Mouse (Mus musculus): ENCODE measurements around the gene Gm14403.
"Not testable (repeated sequence)": the region's sequence is repeated elsewhere in the genome, so short reads cannot be mapped to it uniquely, and the experiment has no call there.

Gene Gm14403

DNA sequence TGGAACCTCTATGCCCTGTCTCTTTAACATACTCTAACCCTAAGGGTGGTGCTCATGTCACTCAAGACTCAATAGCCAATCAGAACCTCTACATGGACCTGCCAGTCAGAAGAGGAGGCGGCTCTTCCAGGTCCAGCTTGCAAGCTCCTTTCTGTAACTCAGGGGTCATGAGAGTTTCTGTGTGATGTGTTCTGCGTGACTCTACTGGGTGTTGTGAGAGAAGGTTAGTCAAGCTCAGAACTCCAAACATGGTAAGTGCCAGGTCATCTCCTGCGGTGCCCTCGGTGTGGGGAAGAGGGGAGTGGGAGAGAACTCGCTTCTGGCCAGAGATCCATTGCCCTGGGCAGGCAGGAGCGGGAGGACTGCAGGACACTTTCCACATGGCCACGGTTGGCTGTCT lies at the start of gene Gm14403:
Gene Gm14403, plus strand, starts transcription at position 149 of the 400 bp plus-strand sequence.
- CTCF ChIA-PET, result not testable (repeated sequence)
- POLR2A ChIA-PET, result interaction anchor here in 2 of 4 experiments (1.0 to 1.1 kb wide), 2 partner anchors 14 to 424 kb away, joined by 3 read pairs; partner anchors contain the start of gene Gm14401 (in 1 of the 2)

GRCm38 (mm10) chr2:177464676-177465075 lies 33.3 kb upstream of the Gm14403 start, which contains the start of gene Zfp970:
Gene Zfp970 (plus strand): TSS chr2:177464733.
- CTCF ChIA-PET, result not testable (repeated sequence)
- POLR2A ChIA-PET, result interaction anchor here in 1 of 4 experiments (1.2 kb wide), 1 partner anchor 13 kb away, joined by 3 read pairs; no protein-coding TSS in a partner anchor

DNA sequence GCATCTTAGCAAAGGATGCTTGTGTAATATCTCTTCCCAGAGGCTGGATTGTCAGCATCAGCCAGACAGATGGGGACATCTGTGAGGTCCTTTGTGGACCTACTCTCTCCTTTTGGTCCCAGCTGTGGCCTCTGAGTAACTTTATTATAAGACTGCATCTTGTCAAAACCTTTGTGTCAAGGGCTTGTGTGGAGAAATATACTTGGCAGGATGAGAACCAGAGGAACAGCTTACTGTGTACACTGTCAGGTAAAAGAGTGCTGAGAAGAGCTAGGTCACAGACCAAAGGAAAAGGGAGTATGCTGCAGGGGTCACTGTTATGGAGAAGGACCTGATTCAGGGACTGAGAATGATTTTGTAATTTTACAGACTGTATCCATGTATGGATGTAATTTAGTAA lies 29.8 kb upstream of the Gm14403 start:
- POLR2A ChIA-PET, CTCF ChIA-PET: not testable (repeated sequence)

GRCm38 (mm10) chr2:177472261-177472660 lies 25.8 kb upstream of the Gm14403 start:
- POLR2A ChIA-PET, result not testable (repeated sequence)

DNA sequence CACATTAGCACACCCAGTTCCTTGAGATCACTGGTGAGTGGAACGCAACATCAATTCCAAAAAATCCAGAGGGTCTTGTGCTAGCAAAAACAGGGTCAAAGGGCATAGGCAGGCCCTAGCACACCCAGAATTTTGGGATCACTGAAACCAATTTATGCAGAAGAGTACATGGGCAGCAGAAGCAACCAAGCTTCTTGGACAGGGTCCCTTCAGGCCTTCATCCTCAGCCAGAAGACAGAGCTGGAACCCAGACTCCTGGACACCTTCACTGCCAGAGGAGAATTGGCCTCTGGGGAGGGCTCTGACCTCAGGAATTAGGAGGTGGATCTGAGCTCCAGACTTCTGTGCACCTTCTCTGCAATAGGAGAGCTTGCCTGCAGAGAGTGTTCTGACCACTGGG lies 16.0 kb upstream of the Gm14403 start:
- POLR2A ChIA-PET, CTCF ChIA-PET: not testable (repeated sequence)

More at GRCm38 (mm10) chr2:177472261-177472660, 25.8 kb upstream of the Gm14403 start:
- CTCF ChIA-PET, result not testable (repeated sequence)

DNA sequence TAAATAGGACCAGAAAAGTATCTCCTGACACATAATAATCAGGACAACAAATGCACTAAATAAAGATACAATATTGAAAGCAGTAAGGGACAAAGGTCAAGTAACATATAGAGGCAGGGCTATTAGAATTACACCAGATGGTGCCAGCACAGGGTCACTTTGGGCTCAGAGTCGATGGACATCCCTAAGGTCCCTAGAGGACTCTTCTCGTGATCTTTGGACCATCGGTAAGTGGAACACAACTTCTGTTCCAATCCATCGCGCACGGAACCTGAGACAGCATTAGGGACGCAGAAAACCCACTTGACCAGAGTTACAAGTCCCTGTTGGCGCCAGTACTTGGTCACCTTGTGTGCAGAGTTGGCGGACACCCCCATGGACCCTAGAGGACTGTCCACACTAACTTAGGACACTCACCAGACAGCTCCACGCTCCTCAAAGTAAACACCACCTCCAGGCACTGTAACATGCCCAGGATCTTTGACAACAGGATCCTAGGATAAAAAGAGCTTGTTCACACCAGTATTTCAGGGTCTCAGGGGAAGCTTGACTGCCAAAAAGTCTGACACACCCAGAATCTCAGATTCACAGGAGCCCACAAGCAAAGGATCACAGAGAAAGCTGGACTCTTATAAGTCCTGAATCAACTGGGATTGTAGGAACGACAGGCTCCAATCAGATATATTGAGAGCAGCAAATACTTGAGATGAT lies 14.6 kb upstream of the Gm14403 start:
- CTCF ChIA-PET, result not testable (repeated sequence)
- POLR2A ChIA-PET, result interaction anchor here in 1 of 4 experiments (0.6 to 0.8 kb wide), 2 partner anchors 15 to 36 kb away, joined by 3 to 5 read pairs; no protein-coding TSS in a partner anchor

- POLR2A ChIA-PET, result interaction anchor here in 1 of 4 experiments (1.1 kb wide), 1 partner anchor 15 kb away, joined by 3 read pairs; no protein-coding TSS in a partner anchor
- CTCF ChIA-PET, result not testable (repeated sequence)
Observed at GRCm38 (mm10) chr2:177499182-177499581, 1.2 kb downstream of the Gm14403 start.

DNA sequence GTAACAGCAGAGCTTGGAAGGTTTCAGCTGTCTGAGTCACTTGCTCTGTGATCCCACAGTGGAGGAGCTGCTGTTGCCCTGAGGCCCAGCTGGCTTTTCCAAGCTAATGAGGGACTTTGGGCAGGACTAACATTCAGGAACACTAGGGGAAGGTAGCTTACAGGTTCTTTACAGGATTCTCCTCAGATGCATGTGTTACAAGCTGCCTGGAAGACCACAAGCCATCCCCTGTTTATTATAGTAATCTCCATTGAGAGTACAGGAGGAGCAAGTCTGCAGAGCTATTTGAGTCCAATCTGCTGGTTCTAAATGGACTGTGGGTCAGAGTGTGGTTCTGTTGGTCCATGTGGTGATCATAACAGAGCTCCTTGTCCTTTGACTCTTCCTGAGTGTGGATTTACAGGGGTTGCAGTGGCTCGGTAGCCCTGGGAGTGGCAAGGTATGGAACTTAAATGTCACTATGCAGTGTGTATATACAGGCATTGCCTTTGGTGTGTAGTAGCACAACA lies 7.2 kb downstream of the Gm14403 start:
- POLR2A ChIA-PET, result interaction anchor here in 1 of 4 experiments (0.7 kb wide), 1 partner anchor 15 kb away, joined by 3 read pairs; no protein-coding TSS in a partner anchor
- CTCF ChIA-PET, result not testable (repeated sequence)

- CTCF ChIA-PET, result not testable (repeated sequence)
- POLR2A ChIA-PET, result interaction anchor here in 1 of 4 experiments (1.1 kb wide), 1 partner anchor 11 kb away, joined by 3 read pairs; no protein-coding TSS in a partner anchor
Observed at GRCm38 (mm10) chr2:177511381-177511780, 13.4 kb downstream of the Gm14403 start.

- POLR2A ChIA-PET, result interaction anchor here in 1 of 4 experiments (1.1 kb wide), 1 partner anchor 11 kb away, joined by 3 read pairs; no protein-coding TSS in a partner anchor
- CTCF ChIA-PET, result not testable (repeated sequence)
Observed at GRCm38 (mm10) chr2:177511972-177512371, 14.0 kb downstream of the Gm14403 start.

GRCm38 (mm10) chr2:177513991-177514479 lies 16.0 kb downstream of the Gm14403 start:
- POLR2A ChIA-PET, result interaction anchor here in 1 of 4 experiments (0.9 kb wide), 1 partner anchor 440 kb away, joined by 3 read pairs; the partner anchor contains the start of gene Gm14401
- CTCF ChIA-PET, result not testable (repeated sequence)

- POLR2A ChIA-PET, CTCF ChIA-PET: not testable (repeated sequence)
Observed at GRCm38 (mm10) chr2:177517746-177518145, 19.7 kb downstream of the Gm14403 start.

DNA sequence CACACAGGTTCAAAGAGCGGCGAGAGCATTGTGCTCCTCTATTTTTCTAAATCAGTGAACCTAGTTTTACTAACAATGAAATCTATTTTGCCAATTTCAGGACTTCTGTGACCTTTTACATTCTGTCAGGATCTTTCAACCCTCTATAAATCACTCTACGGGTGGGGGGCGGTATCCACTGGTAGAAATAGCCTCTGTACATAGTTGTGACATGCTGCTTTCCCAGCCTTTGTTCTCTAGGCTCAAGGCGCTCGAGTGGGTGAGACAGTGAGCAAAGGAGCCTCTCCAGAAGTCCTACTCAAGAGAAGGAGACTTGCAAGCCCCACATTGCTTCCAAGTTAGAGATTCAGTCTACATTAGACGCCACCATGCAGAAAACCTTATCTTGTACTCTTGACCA lies 20.3 kb downstream of the Gm14403 start:
- CTCF ChIA-PET, result not testable (repeated sequence)

DNA sequence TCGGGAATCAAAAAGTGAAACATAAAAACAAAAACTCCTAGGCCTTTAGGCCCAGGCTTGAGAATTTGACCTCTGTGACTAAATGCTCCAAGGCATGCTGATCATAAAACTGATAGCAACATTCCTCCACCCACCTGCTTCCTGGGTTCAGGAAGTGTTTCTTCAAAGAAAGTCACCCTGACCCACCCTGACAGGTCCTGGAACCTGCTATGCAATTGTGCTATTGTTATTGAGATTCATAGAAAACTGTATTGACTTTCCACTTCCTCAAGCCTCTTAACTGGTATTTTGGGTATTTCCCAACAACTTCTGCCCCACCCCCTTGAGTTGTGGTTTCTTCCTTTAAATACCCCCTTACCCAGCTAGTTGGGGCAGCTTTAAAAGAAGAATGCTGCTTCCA lies 20.9 kb downstream of the Gm14403 start:
- CTCF ChIA-PET, result not testable (repeated sequence)
- POLR2A ChIA-PET, result interaction anchor here in 1 of 4 experiments (0.7 kb wide), 1 partner anchor 35 kb away, joined by 5 read pairs; no protein-coding TSS in a partner anchor

More for the DNA sequence above, 20.3 kb downstream of the Gm14403 start:
- POLR2A ChIA-PET, result not testable (repeated sequence)

- ChIA-PET CTCF (no interaction called here), POLR2A (interaction anchor here in 1 of 4 experiments (0.8 kb wide), 1 partner anchor 14 kb away, joined by 3 read pairs; no protein-coding TSS in a partner anchor)
Observed at GRCm38 (mm10) chr2:177520035-177520434, 22.0 kb downstream of the Gm14403 start.

DNA sequence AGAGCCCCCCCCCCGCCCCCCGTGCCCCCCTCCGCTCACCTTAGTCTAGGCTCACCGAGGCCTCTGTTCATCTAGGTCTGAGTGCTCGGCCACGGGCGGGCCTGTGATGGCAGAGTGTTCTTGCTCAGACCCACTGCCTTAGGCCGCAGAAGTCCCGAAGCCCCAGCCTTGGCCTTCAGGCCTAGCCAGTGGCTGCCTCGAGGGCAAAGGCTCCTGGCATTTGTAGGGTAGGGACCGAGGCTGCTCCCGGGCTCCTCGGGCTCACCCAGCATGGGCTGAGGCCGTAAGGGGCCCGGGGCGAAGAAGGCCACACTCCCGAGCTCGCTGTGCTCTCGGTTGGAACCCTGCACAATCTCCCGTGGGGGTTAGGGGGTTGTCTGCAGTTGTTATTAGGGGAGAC lies 25.0 kb downstream of the Gm14403 start:
- CTCF ChIA-PET, result no interaction called here
- POLR2A ChIA-PET, result interaction anchor here in 1 of 4 experiments (1.6 kb wide), 1 partner anchor 12 kb away, joined by 3 read pairs; no protein-coding TSS in a partner anchor

- CTCF ChIA-PET, POLR2A ChIA-PET: not testable (repeated sequence)
Observed at GRCm38 (mm10) chr2:177523674-177524073, 25.7 kb downstream of the Gm14403 start.

DNA sequence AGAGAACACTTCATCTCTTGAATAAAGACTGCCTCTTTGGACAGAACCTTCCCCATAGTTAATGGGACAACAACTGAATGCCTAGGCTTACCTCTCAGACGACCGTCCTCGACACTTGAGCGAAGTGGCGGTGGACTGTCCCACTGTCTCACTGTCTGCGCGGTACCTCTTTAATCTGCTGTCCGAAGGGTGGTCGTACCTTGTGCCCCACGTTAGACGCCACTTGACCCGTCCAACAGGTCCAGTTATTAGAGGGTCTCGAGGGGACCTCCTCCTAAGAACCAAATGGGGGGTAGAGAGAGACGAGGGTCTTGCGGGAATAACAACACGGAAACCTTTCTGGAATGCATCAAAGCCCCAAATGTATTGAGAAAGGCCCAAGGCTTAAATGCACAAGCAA lies 26.2 kb downstream of the Gm14403 start:
- POLR2A ChIA-PET, result not testable (repeated sequence)

DNA sequence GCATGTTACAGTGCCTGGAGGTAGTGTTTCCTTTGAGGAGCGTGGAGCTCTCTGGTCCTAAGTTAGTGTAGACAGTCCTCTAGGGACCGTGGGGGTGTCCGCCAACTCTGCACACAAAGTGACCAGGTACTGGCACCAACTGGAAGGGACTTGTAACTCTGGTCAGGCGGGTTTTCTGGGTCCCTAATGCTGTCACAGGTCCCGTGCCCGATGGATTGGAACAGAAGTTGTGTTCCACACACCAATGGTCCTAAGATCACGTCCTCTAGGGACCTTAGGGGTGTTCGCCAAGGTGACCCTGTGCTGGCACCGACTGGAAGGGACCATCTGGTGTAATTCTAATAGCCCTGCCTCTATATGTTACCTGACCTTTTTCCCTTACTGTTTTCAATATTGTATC lies 37.9 kb downstream of the Gm14403 start:
- CTCF ChIA-PET, result no interaction called here
- POLR2A ChIA-PET, result interaction anchor here in 1 of 4 experiments (1.2 kb wide), 1 partner anchor 19 kb away, joined by 5 read pairs; no protein-coding TSS in a partner anchor

More for the DNA sequence above, 26.2 kb downstream of the Gm14403 start:
- CTCF ChIA-PET, result not testable (repeated sequence)

DNA sequence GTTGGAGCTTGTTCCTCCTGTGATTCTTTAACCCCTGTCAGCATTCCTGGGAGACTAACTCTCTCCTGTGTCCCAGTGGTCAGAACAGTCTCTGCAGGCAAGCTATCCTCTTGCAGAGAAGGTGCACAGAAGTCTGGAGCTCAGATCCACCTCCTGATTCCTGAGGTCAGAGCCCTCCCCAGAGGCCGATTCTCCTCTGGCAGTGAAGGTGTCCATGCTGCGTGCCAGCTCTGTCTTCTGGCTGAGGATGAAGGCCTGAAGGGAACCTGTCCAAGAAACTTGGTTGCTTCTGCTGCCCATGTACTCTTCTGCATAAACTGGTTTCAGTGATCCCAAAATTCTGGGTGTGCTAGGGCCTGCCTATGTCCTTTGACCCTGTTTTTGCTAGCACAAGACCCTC lies 39.1 kb downstream of the Gm14403 start:
- POLR2A ChIA-PET, result interaction anchor here in 1 of 4 experiments (1.1 kb wide), 1 partner anchor 57 kb away, joined by 3 read pairs; no protein-coding TSS in a partner anchor
- CTCF ChIA-PET, result not testable (repeated sequence)
